Mouse (Mus musculus): Measurements from ENCODE around the gene Rln1. TPM values are rescaled to one million over a fixed set of nuclear protein-coding genes. Genes with fewer than 3 reads are reported as not detected.

The Rln1 gene
- polyA plus RNA-seq, 1 experiment from 2014 or later = 0.81 TPM

- 58% methylated on average over 5 of the region's 5 CpGs for WGBS
- Histone ChIP-seq H3K36me3 (replicated peaks) (peaks cover 5% of the 10 kb centered on the region; the same call in 1 of the 2 replicates), H3K27ac (no peak overlapping the region), H3K27me3 (ENCODE audit: poor library complexity, severe bottlenecking) (no peaks in the 10 kb centered on the region), H3K4me1 (peaks cover 10% of the 10 kb centered on the region), H3K4me3 (no peak overlapping the region), H3K9me3 (no peaks in the 10 kb centered on the region)
- DNase-seq (ENCODE audit: extremely low spot score, low spot score) = no peak
Measured at GRCm38 (mm10) chr19:29350991-29351390, 16.5 kb upstream of the Rln1 start.

GRCm38 (mm10) chr19:29345636-29346035, 11.2 kb upstream of the Rln1 start:
- 89% methylated on average over 6 of the region's 6 CpGs for WGBS
- H3K27ac ChIP-seq = no peak overlapping the region
- peaks cover 1% of the 10 kb centered on the region for H3K4me1 ChIP-seq
- no peaks in the 10 kb centered on the region for H3K27me3 ChIP-seq (ENCODE audit: poor library complexity, severe bottlenecking)
- H3K9me3 ChIP-seq = no peaks in the 10 kb centered on the region
- no peak overlapping the region for H3K4me3 ChIP-seq
- peaks cover 5% of the 10 kb centered on the region; the same call in 1 of the 2 replicates for H3K36me3 ChIP-seq (replicated peaks)
- DNase-seq (ENCODE audit: extremely low spot score, low spot score) = no peak

GRCm38 (mm10) chr19:29344868-29345267, 10.4 kb upstream of the Rln1 start:
- no peaks in the 10 kb centered on the region for H3K27me3 ChIP-seq (ENCODE audit: poor library complexity, severe bottlenecking)
- DNase-seq (ENCODE audit: extremely low spot score, low spot score) = no peak
- H3K4me1 ChIP-seq = no peaks in the 10 kb centered on the region
- no peak overlapping the region for H3K27ac ChIP-seq
- H3K9me3 ChIP-seq = no peaks in the 10 kb centered on the region
- peaks cover under 1% of the 10 kb centered on the region; the same call in 1 of the 2 replicates for H3K36me3 ChIP-seq (replicated peaks)
- H3K4me3 ChIP-seq = no peak overlapping the region

GRCm38 (mm10) chr19:29342281-29342680, 7.8 kb upstream of the Rln1 start:
- no peaks in the 10 kb centered on the region for H3K27me3 ChIP-seq (ENCODE audit: poor library complexity, severe bottlenecking)
- no peak overlapping the region for H3K27ac ChIP-seq
- WGBS = 90% methylated on average over 6 of the region's 6 CpGs
- no peak overlapping the region for H3K4me3 ChIP-seq
- no peaks in the 10 kb centered on the region for H3K9me3 ChIP-seq
- no peaks in the 10 kb centered on the region for H3K36me3 ChIP-seq (replicated peaks)
- DNase-seq (ENCODE audit: extremely low spot score, low spot score) = no peak
- no peaks in the 10 kb centered on the region for H3K4me1 ChIP-seq

GRCm38 (mm10) chr19:29341029-29341428, 6.6 kb upstream of the Rln1 start:
- Histone ChIP-seq H3K4me3 (no peak overlapping the region), H3K27ac (no peak overlapping the region), H3K9me3 (no peaks in the 10 kb centered on the region), H3K4me1 (no peaks in the 10 kb centered on the region), H3K27me3 (ENCODE audit: poor library complexity, severe bottlenecking) (no peaks in the 10 kb centered on the region), H3K36me3 (replicated peaks) (no peaks in the 10 kb centered on the region)
- 90% methylated on average over 4 of the region's 4 CpGs for whole genome bisulfite sequencing
- no peak for DNase-seq (ENCODE audit: extremely low spot score, low spot score)

- peaks cover 11% of the 10 kb centered on the region for H3K4me1 ChIP-seq
- 84% methylated on average over 2 of the region's 2 CpGs for WGBS
- H3K4me3 ChIP-seq = no peak overlapping the region
- no peaks in the 10 kb centered on the region for H3K36me3 ChIP-seq (replicated peaks)
- H3K27me3 ChIP-seq (ENCODE audit: poor library complexity, severe bottlenecking) = peaks cover 26% of the 10 kb centered on the region
- H3K27ac ChIP-seq = no peak overlapping the region
- DNase-seq (ENCODE audit: extremely low spot score, low spot score) = no peak
- no peaks in the 10 kb centered on the region for H3K9me3 ChIP-seq
Measured at GRCm38 (mm10) chr19:29336624-29337023, 2.2 kb upstream of the Rln1 start.

- H3K4me1 ChIP-seq = peaks cover 21% of the 10 kb centered on the region
- DNase-seq (ENCODE audit: extremely low spot score, low spot score) = no peak
- H3K27ac ChIP-seq = no peak overlapping the region
- H3K9me3 ChIP-seq = no peaks in the 10 kb centered on the region
- H3K27me3 ChIP-seq (ENCODE audit: poor library complexity, severe bottlenecking) = peaks cover 21% of the 10 kb centered on the region
- H3K36me3 ChIP-seq (replicated peaks) = no peaks in the 10 kb centered on the region
- H3K4me3 ChIP-seq = no peak overlapping the region
- WGBS = 88% methylated on average over 13 of the region's 13 CpGs
Measured at GRCm38 (mm10) chr19:29326822-29327552, 7.5 kb downstream of the Rln1 start.

GRCm38 (mm10) chr19:29326396-29326795, 8.1 kb downstream of the Rln1 start:
- Histone ChIP-seq H3K36me3 (replicated peaks) (no peaks in the 10 kb centered on the region), H3K9me3 (no peaks in the 10 kb centered on the region), H3K4me1 (peaks cover 21% of the 10 kb centered on the region), H3K27ac (no peak overlapping the region), H3K4me3 (no peak overlapping the region), H3K27me3 (ENCODE audit: poor library complexity, severe bottlenecking) (peaks cover 21% of the 10 kb centered on the region)
- no peak for DNase-seq (ENCODE audit: extremely low spot score, low spot score)
- 94% methylated on average over 4 of the region's 4 CpGs for WGBS

GRCm38 (mm10) chr19:29325852-29326180, 8.7 kb downstream of the Rln1 start:
- H3K4me3 ChIP-seq = peak overlapping the region; percentile 51

GRCm38 (mm10) chr19:29325053-29325851, 9.2 kb downstream of the Rln1 start, which contains the start of gene Insl6:
Gene Insl6, minus strand, starts transcription at chr19:29325356.
- Histone ChIP-seq H3K9me3 (no peaks in the 10 kb centered on the region), H3K4me3 (peak within 1 kb of the TSS; percentile 51), H3K4me1 (peaks cover 21% of the 10 kb centered on the region), H3K36me3 (replicated peaks) (no peaks in the 10 kb centered on the region), H3K27ac (peak within 1 kb of the TSS; percentile 62), H3K27me3 (ENCODE audit: poor library complexity, severe bottlenecking) (peaks cover 21% of the 10 kb centered on the region)
- 4% methylated on average over 31 of the region's 31 CpGs for WGBS
- peak; percentile 81 for DNase-seq (ENCODE audit: extremely low spot score, low spot score)

More at GRCm38 (mm10) chr19:29325852-29326180, 8.7 kb downstream of the Rln1 start:
- Histone ChIP-seq H3K4me1 (peaks cover 21% of the 10 kb centered on the region), H3K27ac (peak overlapping the region; percentile 40; the same call in 1 of the 2 replicates), H3K9me3 (no peaks in the 10 kb centered on the region), H3K36me3 (replicated peaks) (no peaks in the 10 kb centered on the region), H3K27me3 (ENCODE audit: poor library complexity, severe bottlenecking) (peaks cover 21% of the 10 kb centered on the region)
- 73% methylated on average over 9 of the region's 9 CpGs for WGBS
- no peak for DNase-seq (ENCODE audit: extremely low spot score, low spot score)

GRCm38 (mm10) chr19:29323416-29324049, 10.9 kb downstream of the Rln1 start:
- 83% methylated on average over 8 of the region's 8 CpGs for WGBS
- no peak overlapping the region for H3K4me3 ChIP-seq
- H3K9me3 ChIP-seq = no peaks in the 10 kb centered on the region
- peaks cover 21% of the 10 kb centered on the region for H3K27me3 ChIP-seq (ENCODE audit: poor library complexity, severe bottlenecking)
- no peak overlapping the region for H3K27ac ChIP-seq
- peaks cover 21% of the 10 kb centered on the region for H3K4me1 ChIP-seq
- no peaks in the 10 kb centered on the region for H3K36me3 ChIP-seq (replicated peaks)
- DNase-seq (ENCODE audit: extremely low spot score, low spot score) = no peak

GRCm38 (mm10) chr19:29312661-29313060, 21.8 kb downstream of the Rln1 start:
- Histone ChIP-seq H3K27ac (no peak overlapping the region), H3K36me3 (replicated peaks) (peaks cover 30% of the 10 kb centered on the region), H3K4me1 (peaks cover under 1% of the 10 kb centered on the region; the same call in 1 of the 2 replicates), H3K4me3 (no peak overlapping the region), H3K27me3 (ENCODE audit: poor library complexity, severe bottlenecking) (no peaks in the 10 kb centered on the region), H3K9me3 (peaks cover 12% of the 10 kb centered on the region; the same call in 1 of the 2 replicates)
- no peak for DNase-seq (ENCODE audit: extremely low spot score, low spot score)
- WGBS = 74% methylated on average over 7 of the region's 7 CpGs
